ENCODE assay signal across 17 mouse cellular contexts in genomic region chr14:101437925-101438324, GRCm38 (mm10).
A peak's percentile ranks its signal among the peaks of the same experiment; 100 is the strongest.
DNase-seq lines count a peak whose midpoint lies in the region; ATAC-seq and TF ChIP-seq lines count a peak whose summit lies in the region.
"Had no signal": no experiment of that assay in that cellular context is flagged by ENCODE, and none has a peak within 500 bp of the region (broad histone marks: within the 10 kb centered on the region; RNA-seq: fewer than 3 reads in every experiment).

No protein-coding gene starts in this region.

- H3K4me3 ChIP-seq in midbrain, embryonic 12.5 days: no peak overlapping the region
- H3K4me3 ChIP-seq in midbrain, embryonic 10.5 days: no peak overlapping the region
- no peak overlapping the region for H3K4me3 ChIP-seq in heart, adult 2 months
- H3K4me3 ChIP-seq: embryonic facial prominence, embryonic 10.5 days; erythroblast, embryonic 14.5 days; hindbrain, embryonic 15.5 days; limb, embryonic 12.5 days; liver, embryonic 15.5 days; neural tube, embryonic 13.5 days had no signal

- ATAC-seq in midbrain, embryonic 12.5 days (ENCODE audit: low FRiP score, low read depth): peak; percentile 69
- ATAC-seq: CD4-positive, CD25-positive, alpha-beta regulatory T cell, adult 4 months had no signal

- H3K36me3 ChIP-seq in midbrain, embryonic 12.5 days: no peaks in the 10 kb centered on the region
- no peaks in the 10 kb centered on the region for H3K36me3 ChIP-seq in midbrain, embryonic 10.5 days
- no peaks in the 10 kb centered on the region for H3K36me3 ChIP-seq in heart, adult 2 months (ENCODE audit: control insufficient read depth, insufficient read depth, low read length)
- H3K36me3 ChIP-seq: embryonic facial prominence, embryonic 10.5 days; hindbrain, embryonic 15.5 days; limb, embryonic 12.5 days; liver, embryonic 15.5 days; neural tube, embryonic 13.5 days had no signal

- no peak for TF ChIP-seq POLR2A in heart, adult 2 months (IDR thresholded peaks at IDR 0.05; ENCODE audit: insufficient read depth, low read depth, low read length)

- no peak for TF ChIP-seq CTCF in heart, adult 2 months (IDR thresholded peaks at IDR 0.05)

- intact Hi-C loops in heart, adult 2 months (cut with DNase I): no loop called here

- H3K79me2 ChIP-seq in heart, adult 2 months (replicated peaks; ENCODE audit: control insufficient read depth, insufficient read depth, low read length): no peaks in the 10 kb centered on the region

- H3K9me3 ChIP-seq in midbrain, embryonic 12.5 days: no peaks in the 10 kb centered on the region
- no peaks in the 10 kb centered on the region for H3K9me3 ChIP-seq in midbrain, embryonic 10.5 days (replicated peaks)
- H3K9me3 ChIP-seq: embryonic facial prominence, embryonic 10.5 days; hindbrain, embryonic 15.5 days; limb, embryonic 12.5 days; liver, embryonic 15.5 days; neural tube, embryonic 13.5 days had no signal

- DNase-seq in midbrain, embryonic 10.5 days (ENCODE audit: low spot score): no peak
- peak; percentile 84 for DNase-seq in cerebellum, adult 11-12 months
- DNase-seq in cerebellum, postnatal 25 days: peak; percentile 76 to 88
- no peak for DNase-seq in liver
- DNase-seq in kidney, postnatal 4 days: no peak
- no peak for DNase-seq in heart, adult 2 months
- DNase-seq: adrenal gland, postnatal 10 days; kidney, adult 18-20 months; right cerebral cortex, postnatal 4 days had no signal

- TF ChIP-seq EP300 in heart, adult 2 months (IDR thresholded peaks at IDR 0.05; ENCODE audit: insufficient read depth, low read depth, low read length): no peak

- no peaks in the 10 kb centered on the region for H3K27me3 ChIP-seq in midbrain, embryonic 12.5 days
- H3K27me3 ChIP-seq in midbrain, embryonic 10.5 days (ENCODE audit: low read depth, poor library complexity, severe bottlenecking): no peaks in the 10 kb centered on the region
- no peaks in the 10 kb centered on the region for H3K27me3 ChIP-seq in heart, adult 2 months (ENCODE audit: control insufficient read depth, insufficient read depth, low read length)
- H3K27me3 ChIP-seq: hindbrain, embryonic 15.5 days; limb, embryonic 12.5 days; liver, embryonic 15.5 days; neural tube, embryonic 13.5 days had no signal

- no peak overlapping the region for H3K9ac ChIP-seq in midbrain, embryonic 12.5 days (replicated peaks)
- no peak overlapping the region for H3K9ac ChIP-seq in heart, adult 2 months (ENCODE audit: low read depth, low read length)
- H3K9ac ChIP-seq: hindbrain, embryonic 15.5 days; limb, embryonic 12.5 days; liver, embryonic 15.5 days; neural tube, embryonic 13.5 days had no signal

- H3K27ac ChIP-seq in midbrain, embryonic 12.5 days (replicated peaks): no peak overlapping the region
- H3K27ac ChIP-seq in midbrain, embryonic 10.5 days (replicated peaks): no peak overlapping the region
- H3K27ac ChIP-seq in heart, adult 2 months: no peak overlapping the region
- H3K27ac ChIP-seq: embryonic facial prominence, embryonic 10.5 days; hindbrain, embryonic 15.5 days; limb, embryonic 12.5 days; liver, embryonic 15.5 days; neural tube, embryonic 13.5 days had no signal

- no peaks in the 10 kb centered on the region for H3K4me1 ChIP-seq in midbrain, embryonic 12.5 days
- H3K4me1 ChIP-seq in midbrain, embryonic 10.5 days: no peaks in the 10 kb centered on the region
- no peaks in the 10 kb centered on the region for H3K4me1 ChIP-seq in heart, adult 2 months (ENCODE audit: control insufficient read depth, insufficient read depth, low read length)
- H3K4me1 ChIP-seq: embryonic facial prominence, embryonic 10.5 days; hindbrain, embryonic 15.5 days; limb, embryonic 12.5 days; liver, embryonic 15.5 days; neural tube, embryonic 13.5 days had no signal

- no peak overlapping the region for H3K4me2 ChIP-seq in midbrain, embryonic 12.5 days (replicated peaks)
- H3K4me2 ChIP-seq: hindbrain, embryonic 15.5 days; limb, embryonic 12.5 days; liver, embryonic 15.5 days; neural tube, embryonic 13.5 days had no signal

- 73% methylated on average over 3 of the region's 3 CpGs for WGBS in midbrain, embryonic 12.5 days
- WGBS in midbrain, embryonic 10.5 days: 90% methylated on average over 3 of the region's 3 CpGs
- 81% methylated on average over 3 of the region's 3 CpGs for WGBS in heart, adult 2 months

Comparison
In these comparisons a context has a peak if more than half of its experiments do, and no peak if none do; other contexts are left out.
1. DNase-seq: peak in cerebellum, adult 11-12 months (single experiment) and cerebellum, postnatal 25 days (2 of 2); none in midbrain, embryonic 10.5 days (single experiment), liver (single experiment), kidney, postnatal 4 days (0 of 2) and heart, adult 2 months (0 of 2).